Mouse (Mus musculus): ENCODE data around the gene BC024978. TPM values are rescaled to one million over a fixed set of nuclear protein-coding genes. Genes with fewer than 3 reads are reported as not detected.

Gene BC024978
- polyA plus RNA-seq (2017; shearing (Covaris generic)) = 1 to 10 TPM; 4.2 to 4.5 TPM

- ATAC-seq = peak; percentile 96
Observed at GRCm38 (mm10) chr7:27195681-27196611, at the start of gene BC024978, which contains the start of gene Snrpa. Gene BC024978 (plus strand): TSS chr7:27195781. Gene Snrpa (minus strand): TSS chr7:27196271.

GRCm38 (mm10) chr7:27153205-27153764, 42.3 kb upstream of the BC024978 start, which contains the start of gene Cyp2t4:
Gene Cyp2t4 (plus strand): TSS chr7:27153714.
- no peak for ATAC-seq

- no peak for ATAC-seq
Observed at GRCm38 (mm10) chr7:27156005-27156404, 39.6 kb upstream of the BC024978 start.

GRCm38 (mm10) chr7:27158171-27158570, 37.4 kb upstream of the BC024978 start:
- ATAC-seq = no peak

GRCm38 (mm10) chr7:27159256-27159655, 36.3 kb upstream of the BC024978 start:
- ATAC-seq = no peak

GRCm38 (mm10) chr7:27159882-27160281, 35.7 kb upstream of the BC024978 start:
- peak; percentile 90 for ATAC-seq

GRCm38 (mm10) chr7:27160921-27161320, 34.7 kb upstream of the BC024978 start:
- no peak for ATAC-seq

GRCm38 (mm10) chr7:27161744-27162143, 33.8 kb upstream of the BC024978 start:
- no peak for ATAC-seq

- ATAC-seq = no peak
Observed at GRCm38 (mm10) chr7:27162780-27163449, 32.7 kb upstream of the BC024978 start.

GRCm38 (mm10) chr7:27163450-27163805, 32.2 kb upstream of the BC024978 start:
- no peak for ATAC-seq

- ATAC-seq = no peak
Observed at GRCm38 (mm10) chr7:27164112-27164947, 31.3 kb upstream of the BC024978 start.

- ATAC-seq = no peak
Observed at GRCm38 (mm10) chr7:27165007-27165655, 30.4 kb upstream of the BC024978 start.

- no peak for ATAC-seq
Observed at GRCm38 (mm10) chr7:27165696-27166095, 29.9 kb upstream of the BC024978 start.

- ATAC-seq = peak; percentile 26
Observed at GRCm38 (mm10) chr7:27166229-27166613, 29.4 kb upstream of the BC024978 start.

GRCm38 (mm10) chr7:27166614-27167474, 28.7 kb upstream of the BC024978 start, which contains the start of gene Egln2:
Gene Egln2 (minus strand): TSS chr7:27166802.
- ATAC-seq = peak; percentile 83

GRCm38 (mm10) chr7:27167475-27168094, 28.0 kb upstream of the BC024978 start:
- ATAC-seq = no peak

- ATAC-seq = no peak
Observed at GRCm38 (mm10) chr7:27168371-27168770, 27.2 kb upstream of the BC024978 start.

GRCm38 (mm10) chr7:27170981-27171380, 24.6 kb upstream of the BC024978 start:
- ATAC-seq = no peak

- ATAC-seq = no peak
Observed at GRCm38 (mm10) chr7:27174496-27174895, 21.1 kb upstream of the BC024978 start.

- ATAC-seq = no peak
Observed at GRCm38 (mm10) chr7:27174896-27175295, 20.7 kb upstream of the BC024978 start.

Data from activated CD4-positive, CD25-positive, alpha-beta regulatory T cell, adult 4 months (primary cell).